Mouse (Mus musculus): ENCODE data around the gene Stat3.
A peak's percentile ranks its signal among the peaks of the same experiment; 100 is the strongest.

Stat3 gene

DNA sequence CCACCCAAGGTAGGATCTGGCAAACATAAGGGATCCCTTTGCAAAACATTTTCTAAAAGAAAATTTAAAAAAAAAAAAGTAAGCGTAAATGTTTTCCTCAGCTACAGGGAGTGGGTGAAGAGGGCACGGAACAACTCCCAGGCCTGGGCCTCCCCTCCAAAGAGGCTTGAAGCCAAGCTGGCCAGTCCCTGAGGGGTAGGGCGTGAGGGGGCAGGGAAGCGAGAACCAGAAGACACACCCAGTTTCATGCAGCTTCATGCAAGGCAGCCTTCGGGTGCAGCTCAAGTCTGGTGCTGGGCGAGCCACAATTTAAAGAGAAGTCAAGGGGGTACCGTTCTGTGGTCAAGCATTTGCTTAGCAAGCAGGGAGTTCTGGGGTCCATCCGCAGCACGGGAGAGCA is 24.3 kb upstream of the Stat3 start:
- no peak for DNase-seq (ENCODE audit: low spot score)

DNA sequence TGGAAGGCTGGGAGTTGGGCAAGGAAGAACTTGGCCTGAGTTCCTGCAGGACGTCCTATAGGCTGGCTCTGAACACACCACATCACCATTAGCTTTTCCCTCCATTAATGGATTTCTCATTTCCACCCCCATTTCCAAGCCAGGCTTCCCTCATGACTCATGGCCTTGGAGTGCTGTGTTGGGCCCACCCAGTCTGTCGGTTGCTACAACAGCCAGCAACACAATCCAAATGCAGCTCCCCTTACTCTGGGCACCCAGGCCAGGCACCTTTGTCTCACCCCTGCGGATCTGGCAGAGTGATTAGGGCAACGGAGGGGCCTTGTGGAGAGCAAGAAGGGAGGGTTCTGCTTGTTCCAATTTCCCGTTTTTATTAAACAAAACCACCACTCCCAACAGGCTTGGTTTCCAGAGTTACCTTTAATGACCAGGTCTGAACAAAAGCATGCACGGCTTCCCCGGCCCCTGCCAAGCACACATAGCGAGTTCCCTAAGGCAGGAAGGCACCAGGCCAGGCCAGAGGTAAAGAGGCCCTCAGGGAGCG is 23.1 kb upstream of the Stat3 start:
- no peak for DNase-seq (ENCODE audit: low spot score)

- no peak for DNase-seq (ENCODE audit: low spot score)
Observed at GRCm38 (mm10) chr11:100960540-100960939, 21.2 kb upstream of the Stat3 start.

DNA sequence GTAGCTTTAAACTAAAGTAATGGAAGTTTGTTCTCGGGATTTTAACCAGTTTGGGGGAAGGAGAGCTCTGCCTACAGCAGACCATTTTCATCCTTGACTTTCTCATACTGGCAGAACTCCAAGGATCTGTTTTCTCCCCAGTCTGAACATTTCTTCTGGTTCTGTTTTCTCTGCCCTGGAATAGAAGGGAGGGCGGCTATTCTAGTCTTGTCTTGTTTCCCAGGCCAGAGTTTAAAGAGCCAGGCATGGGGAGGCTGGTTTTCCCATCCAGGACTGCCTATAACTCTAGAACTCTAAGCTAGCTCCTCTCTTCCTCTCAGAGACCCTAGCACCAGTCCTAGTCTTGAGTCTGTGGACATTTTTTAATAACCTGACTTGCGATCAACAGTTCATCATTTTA is 20.5 kb upstream of the Stat3 start:
- DNase-seq (ENCODE audit: low spot score): no peak

- DNase-seq (ENCODE audit: low spot score): no peak
Observed at GRCm38 (mm10) chr11:100959464-100959810, 20.1 kb upstream of the Stat3 start.

DNA sequence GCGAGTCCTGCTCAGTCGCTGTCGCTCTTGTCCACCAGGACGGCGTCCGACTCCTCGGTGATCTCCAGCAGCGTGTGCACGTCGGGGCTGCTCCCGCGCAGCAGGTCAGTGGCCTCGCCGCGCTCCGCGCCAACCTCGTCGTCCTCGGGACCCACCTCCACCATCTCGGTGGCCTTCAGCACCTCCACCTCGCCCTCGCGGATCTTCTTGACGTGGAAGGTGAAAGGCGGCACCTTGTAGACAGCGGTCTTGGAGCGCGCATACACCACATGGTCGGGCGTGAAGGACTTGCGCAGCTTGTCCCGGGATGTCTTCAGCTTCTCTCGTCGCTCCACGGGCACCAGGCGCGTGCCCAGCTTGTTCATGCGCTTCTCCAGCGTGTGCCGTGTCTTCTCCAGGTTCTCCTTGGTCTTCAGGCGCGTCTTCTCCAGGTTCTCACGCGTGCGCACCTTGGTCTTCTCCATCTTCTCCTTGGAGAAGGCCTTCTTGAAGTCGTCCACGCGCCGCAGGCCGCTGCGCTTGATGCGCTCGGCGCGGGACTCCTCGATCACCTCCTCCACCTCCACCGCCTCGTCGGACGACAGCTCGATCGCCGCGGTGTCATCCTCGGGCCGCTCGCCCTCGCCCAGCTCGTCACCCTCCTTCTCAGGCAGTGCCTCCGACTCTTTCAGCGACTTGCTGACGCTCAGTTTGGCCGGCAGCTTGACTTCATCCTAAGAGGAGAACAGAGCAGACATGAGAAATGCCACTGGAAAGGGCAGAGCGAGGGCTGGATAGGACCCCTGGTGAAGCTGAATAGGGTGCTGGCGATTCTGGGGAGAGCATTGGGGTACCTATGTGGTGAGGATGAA is 19.5 kb upstream of the Stat3 start:
- DNase-seq (ENCODE audit: low spot score): no peak

DNA sequence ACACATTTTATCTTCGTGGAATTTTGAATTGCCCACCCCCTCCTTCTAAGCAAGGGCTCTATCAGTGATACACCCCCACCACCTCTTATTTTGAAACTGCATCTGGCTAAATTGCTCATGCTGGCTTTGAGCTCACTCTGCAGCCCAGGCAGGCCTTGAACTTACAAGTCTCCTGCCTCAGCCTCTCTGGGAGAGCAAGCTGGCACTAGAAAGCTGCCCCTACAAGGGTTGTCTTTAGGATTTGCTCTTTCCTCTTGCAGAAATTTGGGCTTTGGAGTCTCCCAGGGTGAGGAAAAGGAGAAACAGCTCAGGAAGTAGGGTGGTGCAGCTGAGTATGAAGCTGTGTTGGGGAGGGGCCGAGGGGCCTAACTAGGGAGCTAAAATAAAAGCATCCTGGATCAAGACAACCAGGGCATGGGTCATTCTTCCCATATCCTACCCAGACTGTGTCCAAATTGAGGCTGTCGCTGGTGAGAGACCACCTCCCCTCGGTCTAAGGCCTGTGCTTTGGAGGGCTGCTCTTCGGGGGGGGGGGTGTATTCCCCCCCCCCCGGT is 18.7 kb upstream of the Stat3 start:
- DNase-seq (ENCODE audit: low spot score): no peak

DNA sequence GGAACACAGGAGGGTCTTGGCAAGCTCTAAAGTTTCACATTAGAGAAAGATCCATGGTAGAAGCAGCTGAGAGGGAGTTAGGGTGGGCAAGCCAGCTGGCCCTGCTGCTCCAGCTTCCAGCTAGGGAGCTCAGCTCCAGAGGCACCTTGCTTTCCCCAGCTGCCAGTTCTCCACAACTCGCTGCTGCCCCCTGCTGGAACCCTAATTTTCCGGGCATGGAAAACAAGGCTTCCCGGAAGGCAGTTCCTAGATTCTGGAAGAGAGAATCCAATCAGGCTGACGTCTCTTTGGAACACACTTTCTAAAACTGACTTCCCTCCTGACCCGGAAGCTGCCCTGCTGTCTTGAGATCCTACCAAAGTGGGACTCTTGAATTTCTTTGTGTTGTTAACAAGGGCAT is 17.9 kb upstream of the Stat3 start:
- DNase-seq (ENCODE audit: low spot score): peak; percentile 74

GRCm38 (mm10) chr11:100949540-100949939 is 10.2 kb upstream of the Stat3 start:
- no peak for DNase-seq (ENCODE audit: low spot score)

DNA sequence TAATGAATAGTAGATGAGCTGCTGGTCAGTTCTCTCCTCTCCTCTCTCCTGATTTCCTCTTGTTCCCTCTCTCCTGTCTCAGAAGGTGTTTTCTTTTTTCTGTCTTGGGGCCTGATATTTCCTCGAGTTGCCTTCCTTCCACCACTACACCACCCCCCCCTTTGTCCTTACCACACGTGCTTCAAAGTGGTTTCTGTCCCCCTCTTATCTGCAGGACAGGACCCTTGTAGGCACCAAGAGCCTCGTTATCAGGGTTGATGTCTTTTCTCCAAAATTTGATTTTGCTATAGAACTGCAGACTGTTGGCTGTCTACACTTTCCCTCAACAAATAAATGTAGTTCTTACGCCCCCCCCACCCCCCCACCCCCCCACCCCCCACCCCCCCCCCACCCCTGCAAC is 9.0 kb upstream of the Stat3 start:
- DNase-seq (ENCODE audit: low spot score): no peak

- DNase-seq (ENCODE audit: low spot score): no peak
Observed at GRCm38 (mm10) chr11:100947548-100947947, 8.2 kb upstream of the Stat3 start.

DNA sequence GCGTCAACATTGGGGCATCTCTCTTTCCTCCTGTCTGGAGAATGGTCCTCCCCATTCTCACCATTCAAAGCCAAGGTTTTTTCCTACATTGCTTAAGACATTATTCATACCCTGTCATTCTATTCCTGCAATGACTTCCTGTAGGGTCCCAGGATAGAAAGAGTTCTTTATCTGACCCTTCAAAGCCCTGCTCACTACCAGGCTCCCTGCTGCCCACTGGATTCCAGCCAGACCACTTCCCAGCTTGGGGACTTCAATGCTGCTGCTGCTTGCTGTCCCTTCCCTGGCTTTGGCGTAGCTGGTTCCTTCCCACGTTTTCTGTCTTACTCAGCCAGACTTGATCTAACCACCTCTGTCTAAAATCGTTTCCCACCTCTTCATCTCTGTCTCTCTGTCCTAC is 7.5 kb upstream of the Stat3 start:
- no peak for DNase-seq (ENCODE audit: low spot score)

- no peak for DNase-seq (ENCODE audit: low spot score)
Observed at GRCm38 (mm10) chr11:100942388-100942787, 3.0 kb upstream of the Stat3 start.

- DNase-seq (ENCODE audit: low spot score): no peak
Observed at GRCm38 (mm10) chr11:100938711-100939511, 429 bp downstream of the Stat3 start.

DNA sequence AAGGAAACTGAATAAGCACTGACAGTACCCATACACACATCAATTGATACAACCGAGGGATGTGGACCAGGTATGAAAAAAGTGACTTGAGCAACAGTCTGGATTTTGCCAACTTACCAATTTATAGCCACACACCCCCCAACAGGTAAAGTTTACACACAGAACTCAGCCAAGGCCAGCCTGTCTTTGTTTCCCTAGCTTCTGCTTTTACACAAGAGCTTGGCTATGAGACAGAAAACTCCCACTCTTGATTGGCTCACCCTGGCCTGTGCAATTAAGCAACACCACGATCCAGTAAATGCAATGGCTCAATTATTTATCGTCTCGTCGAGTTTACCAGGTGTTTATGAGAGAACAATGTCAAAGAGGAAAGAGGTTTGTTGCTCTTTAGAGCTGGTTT is 1.2 kb downstream of the Stat3 start:
- DNase-seq (ENCODE audit: low spot score): no peak

DNA sequence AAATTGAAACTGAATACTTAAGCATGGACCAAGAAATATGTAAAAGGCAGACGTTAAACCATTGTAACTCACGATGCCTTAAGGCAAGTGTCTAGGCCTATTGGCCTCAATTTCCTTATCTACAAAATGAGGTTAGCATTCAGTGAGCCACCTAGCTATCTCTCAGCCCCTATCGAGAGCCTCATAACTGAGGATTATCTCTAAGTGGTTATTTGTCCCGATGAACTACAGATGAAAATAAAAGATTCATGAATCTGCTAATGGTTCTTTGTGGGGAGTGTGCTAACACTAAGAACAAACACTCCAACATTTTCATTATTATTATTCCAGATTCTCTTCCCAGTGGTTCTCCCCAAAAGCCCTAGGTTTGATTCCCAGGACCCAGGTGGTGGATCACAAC is 2.0 kb downstream of the Stat3 start:
- DNase-seq (ENCODE audit: low spot score): no peak

DNA sequence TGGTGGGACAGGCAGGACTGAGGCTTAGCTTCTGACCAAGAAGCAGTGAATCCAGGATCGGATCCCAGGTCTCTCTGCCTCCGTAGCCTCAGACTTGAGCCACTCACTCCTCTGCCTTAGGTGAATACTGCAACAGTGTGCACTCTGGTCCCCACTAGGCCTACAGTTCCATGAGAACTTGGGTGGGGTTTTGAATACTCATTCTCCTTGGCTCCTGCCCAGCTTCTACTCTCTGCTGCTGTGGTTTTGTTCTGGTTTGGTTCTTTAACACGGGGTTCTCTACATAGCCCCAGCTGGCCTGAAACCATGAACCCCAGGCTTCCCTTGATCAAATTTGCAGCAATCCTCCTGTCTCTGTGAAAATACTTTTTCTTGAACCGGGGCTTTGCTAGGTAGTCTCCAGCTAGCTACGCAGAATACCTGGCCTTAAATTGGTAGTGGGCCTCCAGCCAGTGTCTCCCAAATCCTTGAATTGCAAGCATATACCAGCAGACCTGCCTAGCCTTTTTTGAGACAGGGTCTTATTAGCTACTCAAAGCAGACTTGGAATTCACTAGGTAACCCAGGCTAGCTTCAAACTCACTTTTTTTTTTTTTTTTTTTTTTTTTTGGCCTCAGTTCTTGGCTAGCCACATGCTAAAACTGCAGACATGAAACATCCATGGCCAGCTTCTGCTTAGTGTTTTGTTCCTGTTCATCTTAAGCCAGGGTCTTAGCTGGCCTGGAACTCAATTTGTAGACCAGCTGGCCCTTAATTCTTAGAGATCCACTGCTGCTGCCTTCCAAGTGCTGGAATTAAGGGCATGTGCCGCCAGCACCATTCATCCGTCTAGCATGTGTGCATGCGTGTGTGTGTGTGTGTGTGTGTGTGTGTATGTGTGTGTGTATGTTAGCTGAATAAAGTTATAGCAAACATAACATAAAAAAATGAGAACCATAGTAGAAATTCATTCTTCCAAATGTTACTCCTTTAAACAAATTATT is 3.7 kb downstream of the Stat3 start:
- no peak for DNase-seq (ENCODE audit: low spot score)

DNA sequence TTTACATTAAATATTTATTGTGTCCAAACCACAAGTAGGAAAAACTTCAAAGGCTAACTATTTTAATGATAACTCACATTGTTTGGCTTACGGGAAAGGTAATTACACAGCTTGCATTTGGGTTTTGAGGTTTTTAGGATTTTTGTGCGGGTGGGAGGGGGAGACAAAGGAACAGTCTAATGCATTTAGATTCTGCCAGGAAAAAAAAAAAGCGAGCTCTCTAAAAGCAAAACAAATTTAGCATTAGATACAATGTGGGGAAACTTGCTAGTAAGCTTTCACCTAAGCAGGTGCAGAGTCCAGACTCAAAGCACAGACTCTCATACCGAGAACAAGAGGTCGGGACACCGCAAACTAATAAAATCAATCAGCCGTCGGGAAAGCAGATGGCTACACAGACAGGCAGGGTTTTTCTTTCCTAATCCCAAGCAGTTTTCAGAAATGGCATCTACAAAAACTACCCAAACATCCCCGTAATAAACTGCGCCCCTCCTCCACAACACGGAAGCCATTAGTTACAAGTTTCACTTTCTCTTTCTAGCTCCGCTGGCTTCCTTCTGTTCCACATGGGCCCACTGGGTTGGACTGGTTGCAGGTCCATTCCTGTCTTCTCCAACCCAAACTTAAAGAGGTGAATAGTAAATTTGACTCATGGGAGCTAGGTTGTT is 8.0 kb downstream of the Stat3 start:
- no peak for DNase-seq (ENCODE audit: low spot score)

GRCm38 (mm10) chr11:100930611-100931010 is 8.7 kb downstream of the Stat3 start:
- DNase-seq (ENCODE audit: low spot score): no peak

DNA sequence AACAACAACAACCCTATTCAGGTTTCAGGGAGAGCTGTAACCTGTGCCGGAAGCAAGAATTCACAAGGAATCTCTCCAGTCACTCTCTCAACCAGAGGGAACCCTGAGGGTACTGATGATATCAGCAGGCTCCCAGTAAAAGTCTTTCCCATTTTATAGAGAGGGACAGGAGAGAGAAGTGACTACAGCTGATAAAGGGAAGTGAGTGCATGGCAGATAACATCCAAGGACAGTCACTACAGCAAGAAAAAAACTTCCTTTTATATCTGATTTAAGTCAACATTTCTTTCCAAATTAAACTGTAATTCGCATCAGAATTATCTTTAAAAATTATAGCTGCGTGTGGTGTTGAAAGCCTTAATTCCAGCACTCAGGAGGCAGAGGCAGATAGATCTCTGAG is 12.0 kb downstream of the Stat3 start:
- DNase-seq (ENCODE audit: low spot score): no peak

GRCm38 (mm10) chr11:100924386-100924919 is 14.9 kb downstream of the Stat3 start:
- DNase-seq (ENCODE audit: low spot score): no peak
